Mouse (Mus musculus) forebrain, embryonic 14.5 days (tissue): Measurements from ENCODE around the gene Lbhd2. TPM values are rescaled to one million over a fixed set of nuclear protein-coding genes. Genes with fewer than 3 reads are reported as not detected.
A peak's percentile ranks its signal among the peaks of the same experiment; 100 is the strongest.

Experiments
- ATAC-seq: fragments of 200-750 bp; cut with Nextera tagmentation; 2 replicates; pipeline ENCODE4 v1.8.0; 2017; ENCODE audit warnings: mild to moderate bottlenecking, moderate library complexity
- DNase-seq: peaks from one replicate; pipeline ENCODE4 v3.0.0-alpha.2; 2015; ENCODE audit warnings: low spot score
- H3K27ac ChIP-seq: fragments of 300-500 bp; sonication (generic); 2 replicates; pipeline ENCODE4 v1.5.1; 2014; ENCODE audit warnings: low read depth, mild to moderate bottlenecking, control low read depth, low read length, moderate library complexity
- H3K27me3 ChIP-seq: fragments of 300-500 bp; sonication (generic); replicated peaks from 2 replicates; pipeline ENCODE4 v1.6.1; 2014; ENCODE audit warnings: low read length, control low read depth, mixed read lengths; ENCODE audit not compliant: control insufficient read depth, insufficient read depth
- H3K36me3 ChIP-seq: fragments of 300-500 bp; sonication (generic); 2 replicates; pipeline ENCODE4 v1.6.1; 2014; ENCODE audit warnings: low read length, control low read depth; ENCODE audit not compliant: control insufficient read depth, insufficient read depth
- H3K4me1 ChIP-seq: fragments of 300-500 bp; sonication (generic); 2 replicates; pipeline ENCODE4 v1.6.1; 2014; ENCODE audit warnings: antibody characterized with exemption, low read length, control low read depth; ENCODE audit not compliant: control insufficient read depth, insufficient read depth
- H3K4me2 ChIP-seq: fragments of 300-500 bp; sonication (generic); 2 replicates; pipeline ENCODE4 v1.6.1; 2014; ENCODE audit warnings: mild to moderate bottlenecking, control low read depth, low read length
- H3K4me3 ChIP-seq: fragments of 300-500 bp; sonication (generic); 2 replicates; pipeline ENCODE4 v1.5.1; 2014; ENCODE audit warnings: low read depth, low read length, control low read depth
- H3K9ac ChIP-seq: fragments of 300-500 bp; sonication (generic); 2 replicates; pipeline ENCODE4 v1.6.1; 2014; ENCODE audit warnings: mild to moderate bottlenecking, low read length, control low read depth, moderate library complexity
- H3K9me3 ChIP-seq: fragments of 300-500 bp; sonication (generic); replicated peaks from 2 replicates; pipeline ENCODE4 v1.6.1; 2016; ENCODE audit warnings: low read length, control low read depth, mixed read lengths; ENCODE audit not compliant: control insufficient read depth
- WGBS: fragments of 180-500 bp; shearing (Covaris S2); extraction: QIAGEN DNeasy Blood & Tissue Kit; methylation state at CpG from one replicate; pipeline ENCODE4 v1.1.7; 2014; 5-methylcytosine and 5-hydroxymethylcytosine counted together
- polyA plus RNA-seq: library from polyadenylated mRNA; unstranded; fragments of >200 nt; fragmentation: Nextera tagmentation; extraction: Ambion mirVana; gene quantifications from 2 replicates; pipeline ENCODE4 v1.2.1, GENCODE M21; 2014

Lbhd2 gene
- polyA plus RNA-seq, 1 experiment from 2014 or later: 2.4 TPM

GRCm38 (mm10) chr12:111432751-111433331 lies 26.2 kb downstream of the Lbhd2 start:
- Histone ChIP-seq H3K27me3 (peaks cover 44% of the 10 kb centered on the region), H3K27ac (no peak overlapping the region), H3K9ac (no peak overlapping the region), H3K9me3 (no peaks in the 10 kb centered on the region), H3K4me2 (no peak overlapping the region), H3K4me1 (peaks cover 11% of the 10 kb centered on the region), H3K4me3 (no peak overlapping the region), H3K36me3 (no peaks in the 10 kb centered on the region)
- 51% methylated on average over 5 of the region's 5 CpGs for WGBS
- ATAC-seq (no peak), DNase-seq (no peak)

DNA sequence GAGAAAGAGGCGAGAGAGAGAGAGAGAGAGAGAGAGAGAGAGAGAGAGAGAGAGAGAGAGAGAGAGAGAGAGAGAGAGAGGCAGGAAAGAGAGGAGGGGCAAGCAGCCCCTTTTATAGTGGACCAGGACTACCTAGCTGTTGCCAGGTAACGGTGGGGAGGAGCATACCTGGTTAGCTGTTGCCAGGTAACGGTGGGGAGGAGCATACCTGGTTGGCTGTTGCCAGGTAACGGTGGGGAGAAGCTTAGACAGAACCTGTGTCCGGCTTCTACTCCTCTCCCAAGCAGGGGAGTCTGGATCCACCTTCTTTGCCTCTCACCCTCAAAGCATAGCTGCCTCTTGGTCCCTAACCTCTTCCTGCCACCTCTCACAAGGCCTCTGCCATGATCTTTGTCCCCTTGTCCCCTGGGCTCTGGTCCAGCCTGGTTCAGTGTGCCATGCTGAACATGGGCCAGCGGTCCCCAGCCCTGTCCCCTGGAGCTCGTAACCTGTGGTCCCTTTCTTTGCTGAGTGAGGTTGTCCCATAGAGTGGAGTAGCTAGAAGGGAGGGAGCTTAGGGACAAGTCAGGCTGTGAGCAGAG lies 27.6 kb downstream of the Lbhd2 start:
- DNase-seq (peak; percentile 65), ATAC-seq (peak; percentile 63)
- Histone ChIP-seq H3K9ac (no peak overlapping the region), H3K4me2 (no peak overlapping the region), H3K9me3 (no peaks in the 10 kb centered on the region), H3K36me3 (no peaks in the 10 kb centered on the region), H3K4me3 (no peak overlapping the region), H3K4me1 (no peaks in the 10 kb centered on the region; the same call in 1 of the 2 replicates), H3K27ac (peak overlapping the region; percentile 27; the same call in 1 of the 2 replicates), H3K27me3 (peaks cover 30% of the 10 kb centered on the region)
- WGBS: 28% methylated on average over 6 of the region's 7 CpGs

DNA sequence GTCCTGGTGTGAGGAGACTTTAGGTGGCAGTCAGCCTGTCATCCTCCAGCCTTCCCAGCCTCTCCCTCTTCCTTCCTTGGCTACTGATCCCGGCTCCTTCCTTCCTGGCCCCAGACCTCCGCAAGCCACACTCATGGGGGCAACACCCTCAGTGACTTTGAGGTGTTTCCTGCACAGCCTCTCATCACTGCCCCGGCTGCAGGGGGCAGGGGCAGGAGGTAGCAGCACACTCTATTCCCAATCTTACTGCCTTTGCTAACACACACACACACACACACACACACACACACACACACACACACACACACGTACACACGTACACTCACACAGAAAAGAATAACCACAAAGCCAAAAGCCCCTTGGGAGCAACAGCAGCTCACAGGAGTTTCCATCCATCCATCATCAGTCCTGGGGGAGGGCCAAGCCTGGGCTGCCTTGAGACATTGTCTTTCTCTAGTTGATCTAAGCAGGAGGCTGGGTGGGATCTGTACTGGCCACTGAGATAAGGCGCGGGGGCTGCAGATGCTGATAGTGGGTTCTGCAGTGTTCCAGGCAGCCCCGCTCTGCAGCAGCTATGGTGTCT lies 28.2 kb downstream of the Lbhd2 start:
- Histone ChIP-seq H3K9me3 (no peaks in the 10 kb centered on the region), H3K9ac (no peak overlapping the region), H3K4me3 (no peak overlapping the region), H3K4me2 (no peak overlapping the region), H3K27ac (peak overlapping the region; percentile 27; the same call in 1 of the 2 replicates), H3K27me3 (peaks cover 26% of the 10 kb centered on the region), H3K4me1 (no peaks in the 10 kb centered on the region; the same call in 1 of the 2 replicates), H3K36me3 (no peaks in the 10 kb centered on the region)
- ATAC-seq (no peak), DNase-seq (no peak)
- 57% methylated on average over 8 of the region's 8 CpGs for WGBS

GRCm38 (mm10) chr12:111436170-111436569 lies 29.6 kb downstream of the Lbhd2 start:
- Histone ChIP-seq H3K4me3 (no peak overlapping the region), H3K4me2 (no peak overlapping the region), H3K9ac (no peak overlapping the region), H3K36me3 (no peaks in the 10 kb centered on the region), H3K4me1 (no peaks in the 10 kb centered on the region), H3K9me3 (no peaks in the 10 kb centered on the region), H3K27ac (no peak overlapping the region), H3K27me3 (peaks cover 17% of the 10 kb centered on the region)
- DNase-seq: no peak
- WGBS: 90% methylated on average over 3 of the region's 3 CpGs
- ATAC-seq: no peak

DNA sequence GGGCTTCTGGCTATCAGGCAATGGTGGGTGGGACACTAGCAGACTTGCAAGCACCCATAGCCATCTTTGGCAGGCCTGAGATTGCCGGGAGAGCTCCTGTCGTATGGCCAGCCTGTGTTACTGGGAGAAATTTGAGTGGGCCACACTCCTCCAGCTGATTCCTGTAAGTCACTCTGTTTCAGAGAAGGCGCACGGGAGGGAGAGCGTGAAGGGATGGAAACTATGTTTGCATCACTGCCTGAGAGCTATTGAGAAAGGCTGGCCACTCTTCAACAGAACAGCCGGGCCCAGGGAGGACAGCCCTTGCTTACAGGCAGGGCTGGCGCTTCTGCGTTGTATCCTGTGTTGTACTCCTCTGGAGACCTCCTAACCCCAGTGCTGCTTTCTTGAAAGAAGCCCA lies 30.0 kb downstream of the Lbhd2 start:
- no peak overlapping the region for H3K4me3 ChIP-seq
- ATAC-seq (no peak), DNase-seq (no peak)
- H3K27ac ChIP-seq: no peak overlapping the region
- no peaks in the 10 kb centered on the region for H3K36me3 ChIP-seq
- no peak overlapping the region for H3K4me2 ChIP-seq
- WGBS: 78% methylated on average over 8 of the region's 8 CpGs
- no peaks in the 10 kb centered on the region for H3K4me1 ChIP-seq
- no peaks in the 10 kb centered on the region for H3K9me3 ChIP-seq
- no peak overlapping the region for H3K9ac ChIP-seq
- H3K27me3 ChIP-seq: peaks cover 14% of the 10 kb centered on the region; the same call in 1 of the 2 replicates

- peaks cover 14% of the 10 kb centered on the region for H3K27me3 ChIP-seq
- no peak for ATAC-seq
- H3K27ac ChIP-seq: no peak overlapping the region
Observed at GRCm38 (mm10) chr12:111437222-111437900, 30.8 kb downstream of the Lbhd2 start.

DNA sequence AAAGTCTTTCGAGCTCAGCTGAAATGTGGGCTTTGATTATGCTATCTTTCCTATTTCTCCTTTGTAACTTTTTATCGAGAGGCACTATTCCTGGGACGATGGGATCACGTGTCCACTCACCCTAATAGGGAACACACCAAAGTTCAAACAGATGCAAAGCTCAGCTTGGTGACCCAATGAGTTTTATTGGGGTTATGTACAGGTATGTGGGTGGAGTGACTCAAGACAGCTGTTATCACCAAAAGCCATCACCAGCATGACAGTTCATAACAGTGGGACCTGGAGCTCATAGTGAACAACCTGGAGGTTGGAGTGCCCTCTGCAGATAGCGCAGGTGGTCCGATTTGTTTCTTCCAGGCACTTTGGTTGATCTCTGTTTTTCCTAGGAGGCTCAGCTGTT lies 32.2 kb downstream of the Lbhd2 start:
- Histone ChIP-seq H3K4me2 (no peak overlapping the region), H3K4me1 (peaks cover 5% of the 10 kb centered on the region), H3K9ac (no peak overlapping the region), H3K36me3 (no peaks in the 10 kb centered on the region), H3K4me3 (no peak overlapping the region), H3K9me3 (no peaks in the 10 kb centered on the region), H3K27ac (no peak overlapping the region), H3K27me3 (peaks cover 28% of the 10 kb centered on the region)
- ATAC-seq (no peak), DNase-seq (no peak)
- WGBS: 90% methylated on average over 6 of the region's 6 CpGs

More at GRCm38 (mm10) chr12:111437222-111437900, 30.8 kb downstream of the Lbhd2 start:
- no peaks in the 10 kb centered on the region for H3K36me3 ChIP-seq
- peaks cover 1% of the 10 kb centered on the region; the same call in 1 of the 2 replicates for H3K4me1 ChIP-seq
- no peak overlapping the region for H3K9ac ChIP-seq
- no peak for DNase-seq
- no peak overlapping the region for H3K4me3 ChIP-seq
- WGBS: 79% methylated on average over 5 of the region's 5 CpGs
- no peaks in the 10 kb centered on the region for H3K9me3 ChIP-seq
- H3K4me2 ChIP-seq: no peak overlapping the region

- WGBS: 96% methylated on average over 9 of the region's 9 CpGs
- peaks cover 48% of the 10 kb centered on the region for H3K27me3 ChIP-seq
- ATAC-seq: no peak
Observed at GRCm38 (mm10) chr12:111440701-111441373, 34.2 kb downstream of the Lbhd2 start.

More at GRCm38 (mm10) chr12:111440701-111441373, 34.2 kb downstream of the Lbhd2 start:
- H3K4me2 ChIP-seq: no peak overlapping the region
- no peak overlapping the region for H3K4me3 ChIP-seq
- no peaks in the 10 kb centered on the region for H3K9me3 ChIP-seq
- H3K36me3 ChIP-seq: no peaks in the 10 kb centered on the region
- peaks cover 5% of the 10 kb centered on the region for H3K4me1 ChIP-seq
- no peak overlapping the region for H3K27ac ChIP-seq
- no peak for DNase-seq
- H3K9ac ChIP-seq: no peak overlapping the region
